Mouse (Mus musculus) thymus, adult 2 months (tissue): ENCODE measurements around the gene Tfb1m.

Experiments
- CTCF ChIP-seq: fragments of 200-500 bp; IDR thresholded peaks from 2 replicates; pipeline ENCODE4 v1.5.1; 2012; ENCODE audit warnings: mild to moderate bottlenecking, control low read depth, low read length, moderate library complexity, borderline replicate concordance; ENCODE audit not compliant: control insufficient read depth, poor library complexity, insufficient read depth; ENCODE audit errors: extremely low read depth
- POLR2A ChIP-seq: fragments of 200-500 bp; IDR thresholded peaks from 2 replicates; pipeline ENCODE4 v1.6.1; 2012; ENCODE audit warnings: mild to moderate bottlenecking, low read length, control low read depth, moderate library complexity; ENCODE audit not compliant: control insufficient read depth, poor library complexity, insufficient read depth; ENCODE audit errors: extremely low read depth

DNA sequence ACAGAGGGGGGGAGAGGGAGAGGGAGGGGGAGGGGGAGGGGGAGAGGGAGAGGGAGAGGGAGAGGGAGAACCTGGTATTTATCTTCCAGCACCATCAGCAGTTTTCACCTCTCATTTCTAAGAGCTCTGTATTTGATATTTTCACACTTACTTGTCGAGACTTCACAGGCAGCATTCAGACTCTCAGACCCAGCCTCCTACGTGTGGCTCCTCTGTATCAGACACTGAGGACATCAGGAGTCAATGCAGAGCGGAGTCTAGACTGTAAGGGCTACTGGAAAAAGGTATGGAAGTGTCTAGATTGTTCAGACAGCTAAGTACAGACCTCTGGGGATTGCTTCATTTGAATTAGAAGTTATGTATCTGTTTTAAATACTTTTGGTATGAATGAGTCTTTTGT, 28.1 kb downstream of the Tfb1m start:
- TF ChIP-seq CTCF (no peak), POLR2A (no peak)
